Comparison of ENCODE assay signal across 8 mouse cellular contexts in the genomic region with DNA sequence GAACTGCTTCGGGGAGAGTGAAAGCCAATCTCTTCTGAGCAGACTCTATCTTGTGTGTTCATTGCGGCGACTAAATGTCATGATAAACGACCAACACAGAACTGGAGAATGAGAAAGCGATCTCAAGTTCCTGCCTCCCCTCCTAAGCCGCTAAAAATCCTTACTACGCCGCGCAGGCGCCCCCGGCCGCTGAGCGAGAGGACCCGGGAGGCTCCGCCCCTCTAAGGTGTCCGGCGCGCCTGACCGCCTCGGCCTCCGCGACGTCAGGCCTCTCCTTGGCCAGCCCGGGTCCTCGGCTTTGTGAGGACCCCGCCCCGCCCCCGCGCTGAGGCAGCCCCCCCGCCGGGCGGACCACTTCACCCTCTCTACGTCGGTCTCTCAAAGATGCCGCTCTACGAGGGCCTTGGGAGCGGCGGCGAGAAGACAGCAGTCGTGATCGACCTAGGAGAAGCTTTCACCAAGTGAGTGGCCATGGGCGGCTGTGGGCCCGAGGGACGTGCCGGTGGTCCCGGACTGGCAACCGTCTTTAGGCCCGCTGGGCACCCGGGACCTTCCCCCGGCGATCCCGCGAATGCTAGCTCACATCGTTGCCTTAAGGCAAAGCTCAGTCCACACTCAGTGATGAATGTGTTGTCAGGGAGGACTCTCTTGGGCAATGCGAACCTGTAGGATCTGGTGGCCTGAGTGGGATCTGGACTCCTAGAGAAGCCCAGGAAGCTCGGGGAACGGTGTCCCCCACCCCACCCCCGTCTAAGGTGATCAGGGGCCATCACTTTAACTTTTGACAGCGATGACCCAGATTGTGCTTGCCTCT. TPM values are rescaled to one million over a fixed set of nuclear protein-coding genes. Genes with fewer than 3 reads are reported as not detected.
DNase-seq lines count a peak whose midpoint lies in the region; ATAC-seq lines count a peak whose summit lies in the region.

Gene Actr10, plus strand, starts transcription at position 287 of the 814 bp plus-strand sequence.

- peaks cover 23% of the 10 kb centered on the region for H3K36me3 ChIP-seq in heart, embryonic 14.5 days (ENCODE audit: control insufficient read depth, insufficient read depth, low read length)
- peaks cover 13% of the 10 kb centered on the region for H3K36me3 ChIP-seq in liver, embryonic 13.5 days
- peaks cover 5% of the 10 kb centered on the region; the same call in 1 of the 2 replicates for H3K36me3 ChIP-seq in stomach, embryonic 16.5 days (ENCODE audit: control insufficient read depth, insufficient read depth, low read length)

- peak; percentile 95 for ATAC-seq in heart, embryonic 14.5 days (ENCODE audit: insufficient number of reproducible peaks, insufficient read depth, low FRiP score, low read depth)
- ATAC-seq in liver, embryonic 13.5 days (ENCODE audit: low read depth) = peak; percentile 91
- ATAC-seq in stomach, embryonic 16.5 days (ENCODE audit: insufficient read depth, low FRiP score) = peak; percentile 98

- 0 out of 2 replicates have a peak, but pooled peaks cover under 1% of the 10 kb centered on the region for H3K9me3 ChIP-seq in heart, embryonic 14.5 days (ENCODE audit: control insufficient read depth, low read length)
- H3K9me3 ChIP-seq in liver, embryonic 13.5 days (replicated peaks) = no peaks in the 10 kb centered on the region
- H3K9me3 ChIP-seq in stomach, embryonic 16.5 days (replicated peaks; ENCODE audit: control insufficient read depth, low read length) = no peaks in the 10 kb centered on the region; the same call in 1 of the 2 replicates

- peaks cover 2% of the 10 kb centered on the region; the same call in 1 of the 2 replicates for H3K4me1 ChIP-seq in brown adipose tissue, adult 24 weeks (ENCODE audit: control insufficient read depth, insufficient read depth, insufficient read length, low read length)
- H3K4me1 ChIP-seq in heart, embryonic 14.5 days (ENCODE audit: control insufficient read depth in 2 of 2, insufficient read depth in 2 of 2, low read length in 2 of 2) = peaks cover 2 to 4% of the 10 kb centered on the region in 2 experiments; a peak in 2 of 4 replicates
- H3K4me1 ChIP-seq in liver, embryonic 13.5 days (replicated peaks) = peaks cover 15% of the 10 kb centered on the region
- H3K4me1 ChIP-seq in stomach, embryonic 16.5 days (ENCODE audit: control insufficient read depth, insufficient read depth, low read length) = no peaks in the 10 kb centered on the region

- peak within 1 kb of the TSS; percentile 98 for H3K4me3 ChIP-seq in brown adipose tissue, adult 24 weeks (ENCODE audit: insufficient read depth, low read depth, low read length)
- H3K4me3 ChIP-seq in heart, embryonic 14.5 days (ENCODE audit: control insufficient read depth in 1 of 2, insufficient read depth in 1 of 2, low read depth in 1 of 2, low read length in 2 of 2) = peak within 1 kb of the TSS; percentile 83 to 97
- peak within 1 kb of the TSS; percentile 90 for H3K4me3 ChIP-seq in liver, embryonic 13.5 days (replicated peaks)
- peak within 1 kb of the TSS; percentile 94 for H3K4me3 ChIP-seq in stomach, embryonic 16.5 days (replicated peaks; ENCODE audit: low read length)

- H3K4me2 ChIP-seq in heart, embryonic 14.5 days (ENCODE audit: low read length) = peak within 1 kb of the TSS; percentile 73
- H3K4me2 ChIP-seq in liver, embryonic 13.5 days = peak within 1 kb of the TSS; percentile 80
- H3K4me2 ChIP-seq in stomach, embryonic 16.5 days (ENCODE audit: low read depth, low read length) = peak within 1 kb of the TSS; percentile 73

- H3K27ac ChIP-seq in brown adipose tissue, adult 24 weeks (replicated peaks; ENCODE audit: low read depth, low read length) = peak within 1 kb of the TSS; percentile 89
- peak within 1 kb of the TSS; percentile 91 to 99 for H3K27ac ChIP-seq in heart, embryonic 14.5 days (replicated peaks in 1 of 2; ENCODE audit: control insufficient read depth in 1 of 2, insufficient read depth in 1 of 2, low read depth in 2 of 2, low read length in 2 of 2)
- peak within 1 kb of the TSS; percentile 77 for H3K27ac ChIP-seq in liver, embryonic 13.5 days
- peak within 1 kb of the TSS; percentile 96 for H3K27ac ChIP-seq in stomach, embryonic 16.5 days (ENCODE audit: low read length)

- no peaks in the 10 kb centered on the region for H3K27me3 ChIP-seq in heart, embryonic 14.5 days (ENCODE audit: control insufficient read depth, insufficient read depth, low read length)
- no peaks in the 10 kb centered on the region for H3K27me3 ChIP-seq in liver, embryonic 13.5 days
- H3K27me3 ChIP-seq in stomach, embryonic 16.5 days (ENCODE audit: control insufficient read depth, insufficient read depth, low read length) = no peaks in the 10 kb centered on the region

- peak; percentile 95 for DNase-seq in CD4-positive, CD25-positive, alpha-beta regulatory T cell, adult 2 months (ENCODE audit: low read depth, low spot score)
- peak; percentile 60 for DNase-seq in fibroblast of lung, adult 2 months (ENCODE audit: low read depth)
- DNase-seq in kidney, postnatal 14 days = peak; percentile 95
- DNase-seq in liver, embryonic 13.5 days = peak; percentile 86
- peak; percentile 98 for DNase-seq in neural tube, embryonic 10.5 days (ENCODE audit: extremely low spot score, low spot score)

- WGBS in heart, embryonic 14.5 days = under 1% methylated on average over 59 of the region's 59 CpGs
- WGBS in liver, embryonic 13.5 days (ENCODE audit: insufficient replicate concordance) = under 1% methylated on average over 59 of the region's 59 CpGs
- WGBS in stomach, embryonic 16.5 days = under 1% methylated on average over 58 of the region's 59 CpGs

- peak within 1 kb of the TSS; percentile 96 for H3K9ac ChIP-seq in heart, embryonic 14.5 days (ENCODE audit: low read length)
- H3K9ac ChIP-seq in liver, embryonic 13.5 days = peak within 1 kb of the TSS; percentile 88
- H3K9ac ChIP-seq in stomach, embryonic 16.5 days (ENCODE audit: low read length) = peak within 1 kb of the TSS; percentile 95

RNA-seq across cellular contexts. Expression of gene Actr10, which starts in this region (rescaled TPM):
- 125 and 165 TPM in 2 replicates for polyA plus RNA-seq in brown adipose tissue, adult 24 weeks (2012; ENCODE audit: insufficient read depth, insufficient read length, missing spikeins)
- 208 and 222 TPM in 2 replicates for polyA plus RNA-seq in heart, embryonic 14.5 days (2014; fragmentation: Nextera tagmentation; extraction: Ambion mirVana)
- polyA plus RNA-seq in liver, embryonic 13.5 days (2015; fragmentation: Nextera tagmentation; extraction: Ambion mirVana) = 131 and 147 TPM in 2 replicates
- 207 and 219 TPM in 2 replicates for polyA plus RNA-seq in stomach, embryonic 16.5 days (2015; fragmentation: Nextera tagmentation; extraction: Ambion mirVana)

Comparison
In these comparisons a context has a peak if more than half of its experiments do, and no peak if none do; other contexts are left out.
1. Peak in every context shown above with its lines: DNase-seq, ATAC-seq, H3K4me3 ChIP-seq and H3K27ac ChIP-seq.